Mouse (Mus musculus) MEL (cell line): ENCODE results near the gene Cct3. TPM values are rescaled to one million over a fixed set of nuclear protein-coding genes. Genes with fewer than 3 reads are reported as not detected.
"Not testable (repeated sequence)": the region's sequence is repeated elsewhere in the genome, so short reads cannot be mapped to it uniquely, and the experiment has no call there.

ENCODE experiments used
- DNase-seq: peaks from one replicate; pipeline ENCODE4 v3.0.0; 2011; ENCODE audit warnings: low read depth, low spot score
- H3K27ac ChIP-seq: 2 replicates; pipeline ENCODE4 v1.5.1; 2012; ENCODE audit warnings: low read depth, mild to moderate bottlenecking, control low read depth, low read length, moderate library complexity; ENCODE audit not compliant: control insufficient read depth
- H3K27me3 ChIP-seq, 2 experiments: fragments of 150-350 bp in 1 of 2; sonication (generic) in 1 of 2; 2 replicates each; pipeline ENCODE4 v1.6.1; 2012; ENCODE audit warnings: low read length in 2 of 2, mild to moderate bottlenecking in 2 of 2, improper control_type of control experiment in 1 of 2, moderate library complexity in 1 of 2; ENCODE audit not compliant: insufficient read depth in 2 of 2, control insufficient read depth in 1 of 2
- H3K36me3 ChIP-seq, 2 experiments: 2 replicates each; pipeline ENCODE4 v1.6.1; 2012 to 2014; ENCODE audit warnings: low read length in 2 of 2, improper control_type of control experiment in 1 of 2, inconsistent platforms in 1 of 2, mild to moderate bottlenecking in 1 of 2; ENCODE audit not compliant: insufficient read depth in 2 of 2, control insufficient read depth in 1 of 2
- H3K4me1 ChIP-seq, 2 experiments: fragments of 150-350 bp in 1 of 2; sonication (generic) in 1 of 2; 2 replicates each; pipeline ENCODE4 v1.6.1; 2012; ENCODE audit warnings: low read length in 2 of 2, improper control_type of control experiment in 1 of 2, mild to moderate bottlenecking in 1 of 2; ENCODE audit not compliant: insufficient read depth in 2 of 2, control insufficient read depth in 1 of 2
- H3K4me3 ChIP-seq, 2 experiments: fragments of 150-350 bp in 1 of 2; sonication (generic) in 1 of 2; 2 replicates each; pipeline ENCODE4 v1.5.1; 2012; ENCODE audit warnings: low read depth in 2 of 2, low read length in 2 of 2, mild to moderate bottlenecking in 2 of 2, moderate library complexity in 2 of 2, control low read depth in 1 of 2, improper control_type of control experiment in 1 of 2; ENCODE audit not compliant: control insufficient read depth in 1 of 2, insufficient read depth in 1 of 2
- H3K79me2 ChIP-seq: 2 replicates; pipeline ENCODE4 v1.6.1; 2012; ENCODE audit warnings: mild to moderate bottlenecking, low read length, moderate library complexity; ENCODE audit not compliant: control insufficient read depth, poor library complexity, insufficient read depth
- H3K9ac ChIP-seq: 2 replicates; pipeline ENCODE4 v1.6.1; 2012; ENCODE audit warnings: low read depth, mild to moderate bottlenecking, control low read depth, low read length, moderate library complexity; ENCODE audit not compliant: control insufficient read depth, poor library complexity, severe bottlenecking
- H3K9me3 ChIP-seq: fragments of 150-350 bp; sonication (generic); replicated peaks from 2 replicates; pipeline ENCODE4 v1.6.1; 2012; ENCODE audit warnings: mild to moderate bottlenecking, low read length, improper control_type of control experiment, moderate library complexity; ENCODE audit not compliant: insufficient read depth
- BHLHE40 ChIP-seq: IDR thresholded peaks from 2 replicates; pipeline ENCODE4 v1.6.1; 2012; ENCODE audit warnings: low read depth, mild to moderate bottlenecking, inconsistent platforms, low read length, improper control_type of control experiment, borderline replicate concordance
- CHD1 ChIP-seq: IDR thresholded peaks from 2 replicates; pipeline ENCODE4 v1.6.1; 2012; ENCODE audit warnings: low read depth, mild to moderate bottlenecking, inconsistent platforms, low read length, improper control_type of control experiment
- CHD2 ChIP-seq: IDR thresholded peaks from 2 replicates; pipeline ENCODE4 v1.6.1; 2011; ENCODE audit warnings: low read length, improper control_type of control experiment
- CTCF ChIP-seq, 3 experiments: IDR thresholded peaks in 2 of 3; conservative IDR thresholded peaks in 1 of 3; 2 replicates each; pipeline ENCODE4 v1.5.1; 2011 to 2012; ENCODE audit warnings: low read length in 3 of 3, low read depth in 2 of 3, mild to moderate bottlenecking in 2 of 3, improper control_type of control experiment in 1 of 3, inconsistent platforms in 1 of 3, mixed read lengths in 1 of 3, moderate library complexity in 1 of 3; ENCODE audit not compliant: control insufficient read depth in 1 of 3, insufficient read depth in 1 of 3, poor library complexity in 1 of 3, severe bottlenecking in 1 of 3
- E2F4 ChIP-seq: IDR thresholded peaks from 2 replicates; pipeline ENCODE4 v1.6.1; 2011; ENCODE audit warnings: low read depth, low read length, improper control_type of control experiment, borderline replicate concordance
- ELF1 ChIP-seq: IDR thresholded peaks from 2 replicates; pipeline ENCODE4 v1.6.1; 2014; ENCODE audit warnings: low read depth, mild to moderate bottlenecking, inconsistent platforms, low read length, improper control_type of control experiment, moderate library complexity
- EP300 ChIP-seq, 2 experiments: IDR thresholded peaks; 2 replicates each; pipeline ENCODE4 v1.6.1; 2011; ENCODE audit warnings: improper control_type of control experiment in 2 of 2, low read length in 2 of 2, low read depth in 1 of 2, mild to moderate bottlenecking in 1 of 2
- ETS1 ChIP-seq: IDR thresholded peaks from 2 replicates; pipeline ENCODE4 v1.6.1; 2012; ENCODE audit warnings: low read depth, mild to moderate bottlenecking, inconsistent platforms, low read length, improper control_type of control experiment, moderate library complexity
- GABPA ChIP-seq: IDR thresholded peaks from 2 replicates; pipeline ENCODE4 v1.6.1; 2012; ENCODE audit warnings: low read depth, mild to moderate bottlenecking, inconsistent platforms, low read length, improper control_type of control experiment, moderate library complexity
- JUND ChIP-seq: IDR thresholded peaks from 2 replicates; pipeline ENCODE4 v1.6.1; 2011; ENCODE audit warnings: low read depth, mild to moderate bottlenecking, improper control_type of control experiment, low read length
- MAX ChIP-seq: IDR thresholded peaks from 2 replicates; pipeline ENCODE4 v1.6.1; 2011; ENCODE audit warnings: low read length, improper control_type of control experiment
- MEF2A ChIP-seq: IDR thresholded peaks from 2 replicates; pipeline ENCODE4 v1.6.1; 2014; ENCODE audit warnings: low read depth, mild to moderate bottlenecking, inconsistent platforms, low read length, improper control_type of control experiment; ENCODE audit not compliant: poor library complexity, insufficient replicate concordance, severe bottlenecking; ENCODE audit errors: extremely low read depth
- MXI1 ChIP-seq: IDR thresholded peaks from 2 replicates; pipeline ENCODE4 v1.6.1; 2011; ENCODE audit warnings: mild to moderate bottlenecking, low read depth, low read length, improper control_type of control experiment
- MYC ChIP-seq: IDR thresholded peaks from 2 replicates; pipeline ENCODE4 v1.6.1; 2011; ENCODE audit warnings: low read depth, mild to moderate bottlenecking, low read length, improper control_type of control experiment, moderate library complexity
- POLR2A ChIP-seq, 2 experiments: IDR thresholded peaks; 2 replicates each; pipeline ENCODE4 v1.6.1; 2011 to 2012; ENCODE audit warnings: low read length in 2 of 2, mild to moderate bottlenecking in 2 of 2, control low read depth in 1 of 2, improper control_type of control experiment in 1 of 2, low read depth in 1 of 2, moderate library complexity in 1 of 2; ENCODE audit not compliant: control insufficient read depth in 1 of 2, insufficient read depth in 1 of 2, poor library complexity in 1 of 2
- SIN3A ChIP-seq: IDR thresholded peaks from 2 replicates; pipeline ENCODE4 v1.6.1; 2012; ENCODE audit warnings: low read length, improper control_type of control experiment, inconsistent platforms
- SMC3 ChIP-seq: IDR thresholded peaks from 2 replicates; pipeline ENCODE4 v1.6.1; 2011; ENCODE audit warnings: low read depth, low read length, improper control_type of control experiment
- TBP ChIP-seq: IDR thresholded peaks from 2 replicates; pipeline ENCODE4 v1.8.0; 2011; ENCODE audit warnings: low read depth, low read length, improper control_type of control experiment
- TCF12 ChIP-seq: IDR thresholded peaks from 2 replicates; pipeline ENCODE4 v1.6.1; 2014; ENCODE audit warnings: low read depth, mild to moderate bottlenecking, inconsistent platforms, low read length, improper control_type of control experiment, moderate library complexity
- USF1 ChIP-seq: IDR thresholded peaks from 2 replicates; pipeline ENCODE4 v1.6.1; 2014; ENCODE audit warnings: low read depth, mild to moderate bottlenecking, inconsistent platforms, low read length, improper control_type of control experiment, moderate library complexity
- ZNF384 ChIP-seq: IDR thresholded peaks from 2 replicates; pipeline ENCODE4 v1.6.1; 2012; ENCODE audit warnings: low read depth, mild to moderate bottlenecking, inconsistent platforms, low read length, improper control_type of control experiment
- polyA plus RNA-seq, 2 experiments: library from polyadenylated mRNA; stranded (reverse) in 1 of 2; unstranded in 1 of 2; fragments of >175 nt in 1 of 2; fragments of >200 nt in 1 of 2; gene quantifications; 2 replicates each; pipeline versions ENCODE4 v1.2.1 to v1.2.4; 2012; ENCODE audit warnings: low replicate concordance in 2 of 2, low read depth in 1 of 2; ENCODE audit not compliant: insufficient read length in 2 of 2, insufficient read depth in 1 of 2, missing spikeins in 1 of 2
- total RNA-seq: library from RNA; depleted of rRNA; stranded (reverse); fragments of 300-350 nt; gene quantifications from 2 replicates; pipeline ENCODE4 v1.2.3, GENCODE M21; 2012

Gene Cct3
- total and polyA plus RNA-seq, 3 experiments: 777 to 1,549 (median 1,271) TPM

- peak; percentile 75 for DNase-seq
These were observed 4.9 kb upstream of the Cct3 start for GRCm38 (mm10) chr3:88291970-88292369.

GRCm38 (mm10) chr3:88295272-88295671, 1.6 kb upstream of the Cct3 start:
- Histone ChIP-seq H3K4me3 (peak overlapping the region; percentile 70 to 75), H3K36me3 (peaks cover 8 to 27% of the 10 kb centered on the region in 2 experiments), H3K9ac (peak overlapping the region; percentile 84), H3K27ac (peak overlapping the region; percentile 95), H3K4me1 (peaks cover 7 to 11% of the 10 kb centered on the region in 2 experiments), H3K79me2 (peaks cover 36% of the 10 kb centered on the region)
- not testable (repeated sequence) for H3K27me3 ChIP-seq, DNase-seq, H3K9me3 ChIP-seq
- TF ChIP-seq USF1: peak; percentile 78

More at GRCm38 (mm10) chr3:88291970-88292369, 4.9 kb upstream of the Cct3 start:
- TF ChIP-seq ETS1 (no peak), E2F4 (no peak), SIN3A (peak; percentile 33; the same call in 1 of the 2 replicates), ELF1 (no peak), POLR2A (IDR thresholded peaks at IDR 0.05; ENCODE audit: control insufficient read depth in 1 of 2, insufficient read depth in 1 of 2, low read depth in 1 of 2, low read length in 2 of 2, poor library complexity in 1 of 2) (no peak), MYC (peak; percentile 60; the same call in 1 of the 2 replicates), TBP (no peak), GABPA (no peak), SMC3 (peak; percentile 55), EP300 (IDR thresholded peaks at IDR 0.05; ENCODE audit: low read depth in 1 of 2, low read length in 2 of 2) (no peak), MXI1 (no peak), CTCF (IDR thresholded peaks at IDR 0.05 in 2 of 3, conservative IDR thresholded peaks at IDR 0.05 in 1 of 3; ENCODE audit: control insufficient read depth in 1 of 3, insufficient read depth in 1 of 3, low read depth in 2 of 3, low read length in 3 of 3, poor library complexity in 1 of 3, severe bottlenecking in 1 of 3) (peak; percentile 60 to 86 (median 63)), MEF2A (no peak), CHD1 (no peak), TCF12 (0 out of 2 replicates have a peak, but pooled peaks have one; percentile 9), JUND (no peak), BHLHE40 (no peak), CHD2 (no peak), MAX (no peak), ZNF384 (no peak)
- Histone ChIP-seq H3K4me1 (peaks cover 2% of the 10 kb centered on the region in 2 experiments; a peak in 1 of 4 replicates), H3K9me3 (no peaks in the 10 kb centered on the region), H3K27ac (no peak overlapping the region), H3K4me3 (no peak overlapping the region), H3K36me3 (peaks cover 2 to 9% of the 10 kb centered on the region in 2 experiments; a peak in 3 of 4 replicates), H3K79me2 (peaks cover 5% of the 10 kb centered on the region), H3K9ac (no peak overlapping the region), H3K27me3 (no peaks in the 10 kb centered on the region)
